Mouse (Mus musculus) hindbrain, embryonic 11.5 days (tissue): ENCODE measurements at regions not wholly inside any gene's neighbourhood (a gene's known extent, or its start where the extent isn't known, plus 50 kb on each side); places are given as distances from the start of the nearest gene placed in this dataset.

Experiments
- ATAC-seq: fragments of 200-750 bp; cut with Nextera tagmentation; 2 replicates; pipeline ENCODE4 v1.8.0; 2017; ENCODE audit warnings: mild to moderate bottlenecking, moderate TSS enrichment, moderate library complexity; ENCODE audit not compliant: low FRiP score
- DNase-seq: peaks from one replicate; pipeline ENCODE4 v3.0.0-alpha.2; 2015; ENCODE audit warnings: low spot score
- H3K27ac ChIP-seq: fragments of 300-500 bp; sonication (generic); 2 replicates; pipeline ENCODE4 v1.5.1; 2014; ENCODE audit warnings: mild to moderate bottlenecking, low read depth, low read length
- H3K27me3 ChIP-seq: fragments of 300-500 bp; sonication (generic); 2 replicates; pipeline ENCODE4 v1.6.1; 2014; ENCODE audit warnings: mild to moderate bottlenecking, low read length, moderate library complexity, mixed read lengths; ENCODE audit not compliant: control insufficient read depth, insufficient read depth
- H3K36me3 ChIP-seq: fragments of 300-500 bp; sonication (generic); 2 replicates; pipeline ENCODE4 v1.6.1; 2014; ENCODE audit warnings: mild to moderate bottlenecking, low read length, moderate library complexity, mixed read lengths; ENCODE audit not compliant: control insufficient read depth, insufficient read depth
- H3K4me1 ChIP-seq: fragments of 300-500 bp; sonication (generic); replicated peaks from 2 replicates; pipeline ENCODE4 v1.6.1; 2014; ENCODE audit warnings: low read length, mixed read lengths; ENCODE audit not compliant: control insufficient read depth, insufficient read depth
- H3K4me2 ChIP-seq: fragments of 300-500 bp; sonication (generic); replicated peaks from 2 replicates; pipeline ENCODE4 v1.6.1; 2014; ENCODE audit warnings: mild to moderate bottlenecking, low read depth, low read length
- H3K4me3 ChIP-seq: fragments of 300-500 bp; sonication (generic); 2 replicates; pipeline ENCODE4 v1.5.1; 2014; ENCODE audit warnings: low read depth, low read length
- H3K9ac ChIP-seq: fragments of 300-500 bp; sonication (generic); 2 replicates; pipeline ENCODE4 v1.6.1; 2014; ENCODE audit warnings: low read depth, low read length
- H3K9me3 ChIP-seq: fragments of 300-500 bp; sonication (generic); 2 replicates; pipeline ENCODE4 v1.6.1; 2016; ENCODE audit warnings: low read length; ENCODE audit not compliant: control insufficient read depth
- WGBS: fragments of 180-500 bp; shearing (Covaris S2); extraction: QIAGEN DNeasy Blood & Tissue Kit; methylation state at CpG from one replicate; pipeline ENCODE4 v1.1.7; 2014; 5-methylcytosine and 5-hydroxymethylcytosine counted together

- H3K9ac ChIP-seq = no peak overlapping the region
- no peaks in the 10 kb centered on the region for H3K4me1 ChIP-seq
- H3K4me2 ChIP-seq = no peak overlapping the region
- DNase-seq (no peak), ATAC-seq (no peak)
- WGBS = 66% methylated on average over 3 of the region's 3 CpGs
- no peaks in the 10 kb centered on the region for H3K27me3 ChIP-seq
- H3K36me3 ChIP-seq = no peaks in the 10 kb centered on the region
- no peak overlapping the region for H3K4me3 ChIP-seq
- H3K9me3 ChIP-seq = no peaks in the 10 kb centered on the region
- H3K27ac ChIP-seq = no peak overlapping the region
These were observed 383.5 kb upstream of the Gria1 start for GRCm38 (mm10) chr11:56627659-56628058.

GRCm38 (mm10) chr11:56633445-56633844 lies 377.7 kb upstream of the Gria1 start:
- no peak overlapping the region for H3K4me3 ChIP-seq
- WGBS = 85% methylated on average over 2 of the region's 2 CpGs
- H3K4me2 ChIP-seq = no peak overlapping the region
- no peak for ATAC-seq
- H3K4me1 ChIP-seq = no peaks in the 10 kb centered on the region
- no peaks in the 10 kb centered on the region for H3K27me3 ChIP-seq
- DNase-seq = no peak
- no peak overlapping the region for H3K9ac ChIP-seq
- no peaks in the 10 kb centered on the region for H3K36me3 ChIP-seq
- no peak overlapping the region for H3K27ac ChIP-seq
- no peaks in the 10 kb centered on the region for H3K9me3 ChIP-seq

DNA sequence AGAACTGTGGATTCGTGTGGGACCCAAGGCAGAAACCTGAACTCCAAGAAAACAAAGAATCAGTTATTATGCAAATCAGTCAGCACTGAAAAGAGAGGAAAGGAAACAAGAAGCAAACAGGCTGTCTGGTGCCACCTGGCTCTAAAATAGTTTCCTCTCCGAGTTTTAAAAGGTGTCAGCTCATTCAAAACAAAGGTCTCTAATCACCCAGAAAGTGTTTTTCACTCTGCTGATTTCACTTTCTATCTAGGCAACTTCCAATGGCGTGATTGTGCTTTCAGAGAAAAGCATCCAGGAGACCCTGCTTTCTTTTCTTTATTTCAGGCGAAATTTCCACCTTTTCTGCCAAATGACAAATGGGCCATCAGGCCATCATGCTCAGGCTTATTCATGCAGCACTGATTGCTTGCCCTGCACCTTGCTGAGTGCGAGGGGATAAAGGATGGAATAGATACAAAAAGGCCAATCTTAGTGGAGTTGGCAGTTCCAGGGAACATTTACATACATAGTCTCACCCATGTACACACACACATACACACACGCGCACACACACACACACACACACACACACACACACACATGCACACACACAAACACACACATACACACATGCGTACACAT lies 374.5 kb upstream of the Gria1 start:
- H3K27ac ChIP-seq = no peak overlapping the region
- 49% methylated on average over 8 of the region's 8 CpGs for WGBS
- H3K9ac ChIP-seq = no peak overlapping the region
- no peaks in the 10 kb centered on the region for H3K36me3 ChIP-seq
- H3K9me3 ChIP-seq = no peaks in the 10 kb centered on the region
- H3K4me2 ChIP-seq = no peak overlapping the region
- no peak for ATAC-seq
- H3K27me3 ChIP-seq = no peaks in the 10 kb centered on the region
- no peak for DNase-seq
- no peak overlapping the region for H3K4me3 ChIP-seq
- no peaks in the 10 kb centered on the region for H3K4me1 ChIP-seq

GRCm38 (mm10) chr11:56641716-56642115 lies 369.5 kb upstream of the Gria1 start:
- H3K4me3 ChIP-seq = no peak overlapping the region
- no peaks in the 10 kb centered on the region for H3K27me3 ChIP-seq
- no peak overlapping the region for H3K4me2 ChIP-seq
- H3K27ac ChIP-seq = no peak overlapping the region
- no peak for DNase-seq
- no peaks in the 10 kb centered on the region for H3K36me3 ChIP-seq
- no peak overlapping the region for H3K9ac ChIP-seq
- WGBS = 81% methylated on average over 3 of the region's 3 CpGs
- H3K4me1 ChIP-seq = no peaks in the 10 kb centered on the region
- no peaks in the 10 kb centered on the region for H3K9me3 ChIP-seq
- ATAC-seq = no peak
